Mouse (Mus musculus) heart, adult 9 months (tissue): ENCODE results near the gene Cryl1.

ENCODE experiments used
- DNase-seq, 2 experiments: peaks; one replicate each; pipeline ENCODE4 v3.0.0; 2022; ENCODE audit warnings: low spot score in 2 of 2

The Cryl1 gene

DNA sequence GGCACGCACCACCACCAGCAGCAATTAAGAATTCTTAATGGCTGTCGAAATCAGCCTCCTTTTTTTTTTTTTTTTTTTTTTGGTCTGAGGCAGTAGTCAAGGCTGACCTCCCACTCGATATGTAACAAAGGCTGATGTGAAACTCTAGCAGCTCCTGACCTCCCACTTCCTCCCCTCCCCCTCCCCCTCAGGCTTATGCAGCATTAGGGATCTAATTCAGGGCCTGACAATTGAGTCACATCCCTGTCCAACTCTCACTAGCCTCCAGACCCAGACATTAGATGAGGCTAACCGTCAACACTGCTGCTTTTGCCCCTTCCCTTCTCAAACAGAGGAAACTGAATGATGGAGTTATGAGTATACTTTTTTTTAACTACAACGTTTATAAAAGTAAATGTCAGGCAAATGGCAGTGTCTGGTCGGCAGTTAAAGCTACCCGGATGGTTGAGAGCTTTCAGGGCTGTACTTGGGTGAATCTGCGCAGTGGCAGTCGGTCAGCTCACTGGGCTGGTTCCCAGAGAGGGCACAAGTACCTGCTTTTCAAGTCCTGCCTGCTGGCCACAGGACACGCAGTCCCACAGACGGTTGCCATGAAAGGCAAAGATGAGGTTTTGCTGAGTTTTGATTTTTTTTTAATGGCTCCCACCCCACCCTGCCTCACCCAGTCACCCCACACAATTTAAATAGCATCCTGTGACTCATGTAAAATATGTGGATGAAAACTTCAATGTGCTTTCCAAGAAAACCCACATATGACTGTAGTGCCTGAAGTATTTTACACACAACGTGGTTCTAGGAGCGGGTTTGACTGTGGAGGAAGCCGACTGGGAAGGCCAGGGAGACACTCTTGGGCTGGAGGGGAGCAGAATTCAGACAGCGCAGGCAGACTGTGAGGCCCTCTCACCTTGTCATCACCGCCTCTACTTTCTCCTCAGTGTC, 81.4 kb downstream of the Cryl1 start:
- no peak for DNase-seq

DNA sequence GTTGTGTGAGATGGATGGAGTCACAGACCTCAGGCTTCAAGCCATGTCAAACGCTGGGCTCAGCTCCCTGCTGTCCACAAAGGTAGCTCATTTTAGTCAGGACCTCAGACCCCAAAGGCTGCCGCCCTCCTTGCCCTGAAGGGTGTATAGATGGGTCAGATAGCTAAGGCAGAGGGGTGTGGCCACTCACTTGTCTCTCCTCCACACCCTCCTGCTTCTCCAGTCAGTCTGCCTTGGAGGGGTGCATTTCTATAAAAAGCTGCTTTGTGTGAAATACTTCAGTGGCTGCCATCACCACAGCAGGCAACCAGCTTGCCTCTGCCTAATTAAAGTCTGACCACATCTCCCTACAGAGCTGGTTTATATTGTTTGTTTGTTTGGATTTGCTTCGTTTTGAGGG, 82.4 kb downstream of the Cryl1 start:
- DNase-seq, result no peak

DNA sequence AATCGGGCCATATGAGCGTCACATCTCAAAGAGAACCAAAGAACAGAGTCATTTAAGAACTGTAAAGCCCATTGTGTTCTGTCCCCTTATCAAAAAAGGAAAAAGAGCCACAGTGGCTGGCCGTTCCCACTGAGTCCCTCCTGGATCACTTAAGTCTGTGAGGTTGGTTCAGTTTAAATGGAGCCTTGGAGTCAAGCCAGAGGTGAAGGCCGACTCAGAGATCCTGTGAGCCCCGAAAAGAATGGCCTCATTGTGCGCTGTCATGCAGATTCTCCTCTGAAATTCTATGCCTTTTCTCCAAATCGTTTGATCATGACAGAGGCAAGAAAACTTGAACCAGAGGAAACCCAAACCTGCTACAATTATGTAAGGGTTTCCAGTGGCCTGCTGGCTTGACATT, 82.8 kb downstream of the Cryl1 start:
- no peak for DNase-seq

- no peak for DNase-seq
Measured at GRCm38 (mm10) chr14:57301600-57302230, 96.6 kb downstream of the Cryl1 start.

DNA sequence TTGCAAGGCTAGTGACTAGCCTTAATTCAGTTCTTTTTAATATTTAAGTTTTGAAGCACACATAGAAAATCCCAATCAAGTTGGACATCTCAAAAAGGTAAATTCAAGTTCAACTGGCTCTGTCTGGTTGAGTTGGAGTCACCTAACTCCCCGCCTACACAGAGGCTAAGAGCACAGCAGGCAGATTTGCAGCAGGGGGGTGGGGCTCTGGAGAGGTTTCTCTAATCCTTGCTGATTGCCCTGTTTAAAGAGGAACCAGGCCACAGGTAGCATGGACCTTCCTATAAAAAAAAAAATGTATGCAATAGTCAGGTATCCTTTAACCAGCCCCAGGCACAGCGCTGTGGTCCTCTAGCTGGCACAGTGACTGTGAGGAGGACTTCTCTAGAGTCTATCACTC, 97.8 kb downstream of the Cryl1 start:
- no peak for DNase-seq

DNA sequence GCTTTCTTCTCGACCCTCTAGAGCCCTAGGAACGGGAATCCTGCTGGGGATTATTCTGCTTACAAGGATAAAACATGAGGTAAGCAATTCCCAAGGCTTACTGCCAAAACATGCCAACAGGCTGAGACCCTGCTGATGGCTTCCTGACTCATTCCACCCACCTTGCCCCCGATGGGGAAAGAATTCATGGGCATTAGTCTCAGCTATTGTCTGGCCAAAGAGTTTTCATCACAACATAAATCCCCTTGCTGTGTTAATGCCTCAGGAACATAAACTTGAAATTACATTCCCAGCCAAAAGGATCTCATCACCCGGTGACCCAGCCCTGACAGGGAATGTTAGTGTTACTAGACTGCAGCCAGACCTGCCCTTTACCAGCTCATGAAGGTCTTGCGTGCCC, 100.7 kb downstream of the Cryl1 start:
- DNase-seq, result no peak

DNA sequence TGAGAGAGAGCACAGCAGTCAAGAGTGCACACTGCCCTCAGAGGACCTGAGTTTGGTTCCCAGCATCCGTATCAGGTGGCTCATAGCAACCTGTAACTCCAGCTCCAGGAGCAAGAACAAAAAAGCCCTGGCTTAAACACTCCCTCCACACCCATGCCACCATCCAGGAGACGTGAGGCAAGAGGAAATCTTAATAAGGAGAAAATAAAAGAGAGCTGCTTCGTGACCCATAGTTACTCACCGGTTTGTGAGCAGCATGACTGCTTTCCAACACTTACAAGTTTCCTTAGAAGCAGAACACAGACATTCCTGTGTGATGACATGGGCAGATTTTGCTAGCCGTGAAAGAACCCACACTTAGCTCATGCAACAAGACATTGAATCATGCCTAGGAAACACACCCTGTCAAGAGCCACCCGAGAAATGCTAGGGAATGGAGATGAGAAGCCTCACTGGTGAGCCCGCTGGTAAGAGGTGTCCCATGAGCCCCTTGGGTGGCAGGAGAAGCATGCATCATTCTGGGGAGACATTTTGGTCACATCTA, 106.9 kb downstream of the Cryl1 start:
- no peak for DNase-seq

DNA sequence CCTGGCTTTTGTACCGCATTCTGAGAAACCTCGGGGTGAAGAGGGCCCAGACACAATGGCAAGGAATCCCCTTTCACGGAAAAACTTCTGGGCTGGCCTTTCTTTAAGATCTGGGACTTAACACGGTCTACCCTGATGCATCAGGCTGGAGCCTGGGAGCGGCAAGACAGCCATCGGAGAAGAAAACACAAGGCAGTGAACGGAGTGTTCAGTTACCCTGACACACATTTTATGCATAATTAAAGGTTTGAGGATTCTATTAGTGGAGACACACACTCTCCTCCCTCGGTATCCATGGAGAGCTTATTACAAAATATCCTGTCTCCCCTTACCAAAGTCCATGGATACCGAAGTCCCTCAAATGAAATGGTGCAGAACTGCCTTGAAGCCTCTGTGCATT, 109.2 kb downstream of the Cryl1 start:
- DNase-seq, result no peak

DNA sequence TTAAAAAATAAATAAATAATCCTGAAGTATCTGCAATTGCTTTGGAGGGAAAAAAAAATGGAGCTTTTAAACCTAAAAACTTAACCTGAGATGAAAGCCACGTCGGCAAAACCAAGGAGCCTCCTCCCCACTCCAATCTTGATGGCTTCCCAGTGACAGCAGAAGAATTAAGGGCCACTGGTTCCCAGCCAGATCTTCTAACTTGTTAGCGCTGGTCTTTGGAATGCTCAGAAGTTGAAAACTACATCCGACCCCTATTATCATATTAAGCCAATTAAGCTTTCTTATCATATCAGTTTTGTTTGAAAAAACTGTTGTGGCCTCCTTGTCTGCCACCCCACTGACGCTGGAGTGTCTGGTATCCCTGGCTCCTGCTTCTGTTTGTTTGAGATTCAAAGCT, 114.5 kb downstream of the Cryl1 start:
- DNase-seq, result no peak

- no peak for DNase-seq
Measured at GRCm38 (mm10) chr14:57282591-57282990, 115.7 kb downstream of the Cryl1 start.

DNA sequence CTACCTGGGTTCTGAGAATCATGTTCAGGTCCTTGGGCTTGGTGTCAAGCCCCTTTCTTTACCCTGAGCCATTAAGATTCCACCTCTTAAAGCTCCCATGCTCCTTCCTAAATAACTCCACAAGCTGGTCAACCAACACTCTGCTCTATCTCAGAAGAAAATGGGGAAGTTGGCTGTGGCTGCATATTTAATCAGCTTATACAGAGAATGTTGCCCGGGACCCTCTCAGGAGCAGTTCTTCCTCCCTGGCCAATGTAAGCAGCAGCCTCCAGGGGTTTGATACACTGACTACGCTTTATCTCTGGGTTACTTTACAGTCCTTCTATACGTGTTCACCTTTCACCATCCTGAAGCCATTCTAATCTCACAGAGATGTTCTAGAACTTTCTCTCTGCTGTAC, 117.5 kb downstream of the Cryl1 start:
- DNase-seq, result no peak

GRCm38 (mm10) chr14:57276481-57277012, 121.8 kb downstream of the Cryl1 start:
- DNase-seq, result no peak

- no peak for DNase-seq
Measured at GRCm38 (mm10) chr14:57272341-57272740, 126.0 kb downstream of the Cryl1 start.

- no peak for DNase-seq
Measured at GRCm38 (mm10) chr14:57271861-57272260, 126.5 kb downstream of the Cryl1 start.

GRCm38 (mm10) chr14:57268900-57269299, 129.4 kb downstream of the Cryl1 start:
- DNase-seq, result no peak

DNA sequence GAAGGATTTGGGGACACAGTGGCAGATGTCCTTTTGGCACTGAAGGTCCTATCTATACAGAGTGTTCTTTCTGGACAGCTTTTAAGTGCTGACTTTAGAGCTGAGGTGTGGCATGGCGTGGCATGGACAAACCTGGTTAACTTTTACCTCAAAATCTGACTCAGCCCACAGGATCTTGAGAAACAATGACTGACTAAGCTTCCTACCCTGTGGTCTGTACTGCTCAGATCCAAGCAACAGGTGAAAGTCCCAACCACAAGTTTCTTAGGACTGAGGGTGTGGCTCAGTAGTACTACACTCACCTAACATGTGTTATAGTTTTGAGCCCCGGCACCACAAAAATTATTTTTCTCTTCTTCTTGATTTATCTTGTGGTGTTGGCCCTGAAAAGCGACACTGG, 130.0 kb downstream of the Cryl1 start:
- DNase-seq, result no peak

DNA sequence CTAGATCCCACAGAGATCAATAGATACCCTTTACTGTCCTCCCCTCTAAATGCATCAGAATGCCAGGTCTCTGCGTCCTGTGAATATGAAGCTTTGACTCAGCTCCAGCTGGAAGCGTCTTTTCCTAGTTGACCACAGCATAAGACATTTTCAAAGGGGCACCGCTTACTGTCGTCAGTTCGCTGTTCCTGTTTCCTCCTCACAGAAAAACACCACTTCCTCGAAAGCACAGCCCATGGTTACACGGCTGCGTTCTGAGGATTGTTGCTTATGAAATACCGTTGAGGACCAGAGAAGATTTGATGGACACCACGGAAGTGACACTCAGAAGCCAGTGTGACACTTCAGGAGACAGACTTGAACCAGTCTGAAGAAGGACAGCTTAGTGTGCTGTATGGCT, 134.4 kb downstream of the Cryl1 start:
- no peak for DNase-seq

DNA sequence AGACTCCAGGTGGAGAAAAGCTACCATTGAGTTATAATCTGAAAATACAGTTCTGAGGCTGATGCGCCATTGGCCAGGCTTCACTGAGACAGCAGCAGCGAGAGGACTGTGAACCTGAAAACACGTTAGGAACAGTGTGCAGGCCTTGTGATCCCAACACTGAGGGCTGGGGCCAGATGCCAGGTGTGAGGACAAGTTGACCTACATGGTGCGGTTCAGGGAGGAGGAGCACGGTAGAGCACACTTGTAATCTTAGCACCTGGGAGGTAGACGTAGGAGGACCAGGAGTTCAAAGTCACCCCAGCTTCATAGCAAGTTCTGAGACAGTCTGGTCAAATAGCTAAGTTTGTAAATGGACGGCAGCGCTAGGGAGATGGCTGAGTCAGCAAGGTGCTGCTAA, 139.0 kb downstream of the Cryl1 start:
- DNase-seq, result no peak

DNA sequence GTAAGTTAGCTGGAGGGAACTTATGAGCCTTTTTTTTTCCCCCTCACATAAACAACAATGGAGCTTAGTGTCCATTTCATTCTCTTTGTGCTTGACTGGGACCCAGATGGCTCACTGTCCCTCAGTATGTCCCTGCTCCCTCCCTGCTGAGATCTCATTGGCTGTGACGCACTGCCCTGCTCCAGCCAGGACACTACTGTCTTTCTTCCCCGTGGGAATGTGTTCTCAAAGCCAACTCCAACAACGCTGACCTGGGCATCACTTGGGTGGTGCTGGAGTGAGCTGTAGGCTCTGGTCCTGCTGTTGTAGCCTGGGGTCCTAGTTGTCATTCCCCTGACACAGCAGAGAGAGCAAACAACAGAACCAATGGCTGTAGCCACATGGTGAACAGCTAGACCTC, 149.7 kb downstream of the Cryl1 start:
- DNase-seq, result no peak

DNA sequence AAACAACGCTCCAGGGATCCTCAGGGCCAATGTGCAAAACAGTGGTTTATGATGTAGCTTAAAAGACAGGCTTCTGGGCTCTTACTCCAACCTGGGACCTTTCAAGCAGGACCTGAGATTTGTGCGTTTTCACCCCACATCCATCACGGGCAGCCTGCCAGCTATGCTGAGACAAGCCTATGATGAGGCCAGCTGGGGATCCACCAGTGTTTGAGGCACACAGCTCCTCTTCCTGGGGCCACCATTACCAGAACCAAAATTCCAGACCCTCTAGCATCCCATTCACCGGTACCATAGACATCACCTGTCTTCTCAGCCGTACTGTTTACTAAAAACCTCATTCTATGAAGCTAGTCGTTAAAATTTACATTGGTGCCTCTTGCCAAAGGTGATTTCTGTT, 151.8 kb downstream of the Cryl1 start:
- no peak for DNase-seq

DNA sequence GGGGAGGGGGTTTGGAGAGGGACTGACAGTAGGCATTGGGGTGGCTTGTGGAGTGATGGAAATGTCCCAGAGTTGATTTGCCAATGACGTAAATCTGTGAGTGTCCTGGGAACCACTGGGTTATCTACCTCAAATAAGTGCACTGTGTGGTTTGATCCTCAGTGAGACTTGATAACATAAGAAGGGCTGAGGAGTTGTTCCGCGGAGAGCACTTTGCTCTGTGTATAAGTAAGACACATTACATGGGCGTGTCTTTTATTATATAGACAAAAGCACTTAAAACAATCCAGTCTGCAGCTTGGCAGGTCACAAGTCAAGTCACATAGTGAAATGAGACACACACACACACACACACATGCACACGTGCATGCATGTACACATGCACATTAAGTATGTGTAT, 155.4 kb downstream of the Cryl1 start:
- DNase-seq, result no peak

- DNase-seq, result no peak
Measured at GRCm38 (mm10) chr14:57235276-57235675, 163.1 kb downstream of the Cryl1 start.

- no peak for DNase-seq
Measured at GRCm38 (mm10) chr14:57234711-57235110, 163.6 kb downstream of the Cryl1 start.
